10 mouse cellular contexts compared by ENCODE assay signal in genomic region chr1:160758243-160758642, GRCm38 (mm10). TPM values are rescaled to one million over a fixed set of nuclear protein-coding genes. Genes with fewer than 3 reads are reported as not detected.
DNase-seq lines count a peak whose midpoint lies in the region; ATAC-seq and TF ChIP-seq lines count a peak whose summit lies in the region.
"Had no signal": no experiment of that assay in that cellular context is flagged by ENCODE, and none has a peak within 500 bp of the region (broad histone marks: within the 10 kb centered on the region; RNA-seq: fewer than 3 reads in every experiment).

No protein-coding gene starts in this region.

- H3K4me1 ChIP-seq in intestine, postnatal 0 days (replicated peaks; ENCODE audit: control insufficient read depth, insufficient read depth, low read length), result no peaks in the 10 kb centered on the region
- no peaks in the 10 kb centered on the region for H3K4me1 ChIP-seq in intestine, embryonic 16.5 days (ENCODE audit: control insufficient read depth, insufficient read depth, low read length)
- no peaks in the 10 kb centered on the region for H3K4me1 ChIP-seq in E14TG2a.4 (replicated peaks; ENCODE audit: low read depth, low read length)
- H3K4me1 ChIP-seq in midbrain, embryonic 14.5 days (ENCODE audit: control insufficient read depth, insufficient read depth, low read length), result no peaks in the 10 kb centered on the region
- H3K4me1 ChIP-seq: embryonic facial prominence, embryonic 15.5 days had no signal

- no peak overlapping the region for H3K4me3 ChIP-seq in intestine, postnatal 0 days (ENCODE audit: low read depth, low read length)
- H3K4me3 ChIP-seq in intestine, embryonic 16.5 days (ENCODE audit: low read length), result no peak overlapping the region
- no peak overlapping the region for H3K4me3 ChIP-seq in E14TG2a.4 (replicated peaks; ENCODE audit: low read length)
- H3K4me3 ChIP-seq in midbrain, embryonic 14.5 days (replicated peaks; ENCODE audit: low read depth, low read length), result no peak overlapping the region
- H3K4me3 ChIP-seq: embryonic facial prominence, embryonic 15.5 days had no signal

- TF ChIP-seq CTCF in intestine, postnatal 0 days (IDR thresholded peaks at IDR 0.05; ENCODE audit: low read depth), result peak; percentile 85
- peak; percentile 74 for TF ChIP-seq CTCF in E14TG2a.4 (conservative IDR thresholded peaks at IDR 0.05; ENCODE audit: low read length)

- no peaks in the 10 kb centered on the region for H3K36me3 ChIP-seq in intestine, postnatal 0 days (ENCODE audit: control insufficient read depth, insufficient read depth)
- no peaks in the 10 kb centered on the region for H3K36me3 ChIP-seq in intestine, embryonic 16.5 days (ENCODE audit: control insufficient read depth, insufficient read depth, low read length)
- H3K36me3 ChIP-seq in E14TG2a.4 (ENCODE audit: insufficient read depth, low read length), result no peaks in the 10 kb centered on the region
- H3K36me3 ChIP-seq in midbrain, embryonic 14.5 days (ENCODE audit: control insufficient read depth, insufficient read depth, low read length), result no peaks in the 10 kb centered on the region
- H3K36me3 ChIP-seq: embryonic facial prominence, embryonic 15.5 days had no signal

- H3K9me3 ChIP-seq in intestine, postnatal 0 days (ENCODE audit: control insufficient read depth), result no peaks in the 10 kb centered on the region
- H3K9me3 ChIP-seq in intestine, embryonic 16.5 days (ENCODE audit: control insufficient read depth, low read length), result no peaks in the 10 kb centered on the region
- no peaks in the 10 kb centered on the region for H3K9me3 ChIP-seq in E14TG2a.4 (ENCODE audit: low read length)
- H3K9me3 ChIP-seq in midbrain, embryonic 14.5 days (ENCODE audit: control insufficient read depth, low read length), result no peaks in the 10 kb centered on the region
- H3K9me3 ChIP-seq: embryonic facial prominence, embryonic 15.5 days had no signal

- no peak overlapping the region for H3K9ac ChIP-seq in intestine, postnatal 0 days (ENCODE audit: low read depth, low read length)
- H3K9ac ChIP-seq in intestine, embryonic 16.5 days (ENCODE audit: low read depth, low read length), result no peak overlapping the region
- H3K9ac ChIP-seq in midbrain, embryonic 14.5 days (replicated peaks; ENCODE audit: low read length), result no peak overlapping the region
- H3K9ac ChIP-seq: embryonic facial prominence, embryonic 15.5 days had no signal

- no peak overlapping the region for H3K4me2 ChIP-seq in intestine, postnatal 0 days (replicated peaks; ENCODE audit: low read depth)
- H3K4me2 ChIP-seq in intestine, embryonic 16.5 days (ENCODE audit: low read depth, low read length), result no peak overlapping the region
- no peak overlapping the region for H3K4me2 ChIP-seq in midbrain, embryonic 14.5 days (ENCODE audit: low read length)
- H3K4me2 ChIP-seq: embryonic facial prominence, embryonic 15.5 days had no signal

- DNase-seq in c-Kit-positive CD71-positive TER-119-negative erythroid progenitor cells, embryonic 14.5 days (ENCODE audit: low read depth), result peak; percentile 54
- DNase-seq in frontal cortex, postnatal 25 days (ENCODE audit: low spot score in 2 of 2), result peak; percentile 16 to 25
- DNase-seq in layer of hippocampus, adult 9-10 months (ENCODE audit: low spot score), result peak; percentile 15
- DNase-seq in midbrain, embryonic 14.5 days, result peak; percentile 59
- peak; percentile 76 for DNase-seq in testis, postnatal 10 days (ENCODE audit: low spot score)

- H3K27ac ChIP-seq in intestine, postnatal 0 days (ENCODE audit: low read depth, low read length), result no peak overlapping the region
- no peak overlapping the region for H3K27ac ChIP-seq in intestine, embryonic 16.5 days (ENCODE audit: low read length)
- H3K27ac ChIP-seq in midbrain, embryonic 14.5 days (replicated peaks; ENCODE audit: low read depth, low read length), result no peak overlapping the region
- H3K27ac ChIP-seq: embryonic facial prominence, embryonic 15.5 days; macrophage had no signal

- 17% methylated on average over 3 of the region's 3 CpGs for WGBS in intestine, postnatal 0 days
- 18% methylated on average over 3 of the region's 3 CpGs for WGBS in intestine, embryonic 16.5 days
- 17% methylated on average over 3 of the region's 3 CpGs for WGBS in midbrain, embryonic 14.5 days

- ATAC-seq in intestine, postnatal 0 days, result no peak
- no peak for ATAC-seq in intestine, embryonic 16.5 days
- no peak for ATAC-seq in midbrain, embryonic 14.5 days (ENCODE audit: low FRiP score, low TSS enrichment)

- no peaks in the 10 kb centered on the region for H3K27me3 ChIP-seq in intestine, postnatal 0 days (replicated peaks; ENCODE audit: control insufficient read depth, insufficient read depth, low read length)
- H3K27me3 ChIP-seq in intestine, embryonic 16.5 days (replicated peaks; ENCODE audit: control insufficient read depth, insufficient read depth, low read length), result no peaks in the 10 kb centered on the region
- H3K27me3 ChIP-seq in E14TG2a.4 (ENCODE audit: insufficient read depth, low read length), result no peaks in the 10 kb centered on the region
- H3K27me3 ChIP-seq in midbrain, embryonic 14.5 days (ENCODE audit: control insufficient read depth, insufficient read depth, low read length), result no peaks in the 10 kb centered on the region
- H3K27me3 ChIP-seq: embryonic facial prominence, embryonic 15.5 days had no signal

RNA-seq across cellular contexts. Expression of gene Rabgap1l, which starts 34.8 kb away (rescaled TPM):
- polyA plus RNA-seq in intestine, postnatal 0 days (2015; fragmentation: Nextera tagmentation; extraction: Ambion mirVana), result 23.2 and 25.6 TPM in 2 replicates
- polyA plus RNA-seq in intestine, embryonic 16.5 days (2015; fragmentation: Nextera tagmentation; extraction: Ambion mirVana), result 16.7 and 18.5 TPM in 2 replicates
- 39.1 and 44.8 TPM in 2 replicates for polyA plus RNA-seq in midbrain, embryonic 14.5 days (2014; fragmentation: Nextera tagmentation; extraction: Ambion mirVana)

Comparison
In these comparisons a context has a peak if more than half of its experiments do, and no peak if none do; other contexts are left out.
1. DNase-seq: peak in every context shown above with its lines; median percentile 76 in testis, postnatal 10 days; 59 in midbrain, embryonic 14.5 days; 54 in c-Kit-positive CD71-positive TER-119-negative erythroid progenitor cells, embryonic 14.5 days; 20 in frontal cortex, postnatal 25 days; 15 in layer of hippocampus, adult 9-10 months.